Mouse (Mus musculus) ES-E14 (cell line): ENCODE results near the gene Brd1. TPM values are rescaled to one million over a fixed set of nuclear protein-coding genes. Genes with fewer than 3 reads are reported as not detected.

Experiments
- DNase-seq: peaks from one replicate; pipeline ENCODE4 v3.0.0-alpha.2; 2013; ENCODE audit warnings: low read depth, low spot score
- H3K27ac ChIP-seq: 2 replicates; pipeline ENCODE4 v1.5.1; 2012; ENCODE audit warnings: low read depth, mild to moderate bottlenecking, low read length, moderate library complexity, mixed read lengths; ENCODE audit not compliant: poor library complexity, insufficient read depth, severe bottlenecking
- H3K36me3 ChIP-seq: 2 replicates; pipeline ENCODE4 v1.6.1; 2012; ENCODE audit warnings: mild to moderate bottlenecking, low read length, moderate library complexity, mixed read lengths; ENCODE audit not compliant: control insufficient read depth, poor library complexity, insufficient read depth, severe bottlenecking
- H3K4me1 ChIP-seq, 2 experiments: fragments of 150-350 bp in 1 of 2; sonication (generic) in 1 of 2; 2 replicates each; pipeline ENCODE4 v1.6.1; 2012; ENCODE audit warnings: low read length in 2 of 2, mild to moderate bottlenecking in 1 of 2, mixed read lengths in 1 of 2; ENCODE audit not compliant: control insufficient read depth in 2 of 2, insufficient read depth in 2 of 2, poor library complexity in 1 of 2
- H3K4me3 ChIP-seq, 2 experiments: fragments of 150-350 bp in 1 of 2; sonication (generic) in 1 of 2; 2 replicates each; pipeline ENCODE4 v1.5.1; 2012; ENCODE audit warnings: low read length in 2 of 2, low read depth in 1 of 2, mild to moderate bottlenecking in 1 of 2, mixed read lengths in 1 of 2; ENCODE audit not compliant: insufficient read depth in 1 of 2, poor library complexity in 1 of 2, severe bottlenecking in 1 of 2
- H3K9ac ChIP-seq: 2 replicates; pipeline ENCODE4 v1.6.1; 2012; ENCODE audit warnings: low read depth, mild to moderate bottlenecking, low read length, mixed read lengths; ENCODE audit not compliant: poor library complexity, insufficient read depth, severe bottlenecking
- H3K9me3 ChIP-seq: fragments of 150-350 bp; sonication (generic); 2 replicates; pipeline ENCODE4 v1.6.1; 2012; ENCODE audit warnings: low read depth, mild to moderate bottlenecking, low read length; ENCODE audit not compliant: control insufficient read depth, insufficient read depth
- CHD2 ChIP-seq: IDR thresholded peaks from 2 replicates; pipeline ENCODE4 v1.6.1; 2014; ENCODE audit warnings: mild to moderate bottlenecking, low read depth, low read length, inconsistent platforms
- HCFC1 ChIP-seq: IDR thresholded peaks from 2 replicates; pipeline ENCODE4 v1.6.1; 2012; ENCODE audit warnings: low read length, inconsistent platforms, borderline replicate concordance; ENCODE audit not compliant: insufficient read depth
- MAFK ChIP-seq: IDR thresholded peaks from 2 replicates; pipeline ENCODE4 v1.6.1; 2014; ENCODE audit warnings: mild to moderate bottlenecking, low read depth, low read length, inconsistent platforms; ENCODE audit not compliant: insufficient read depth
- ZC3H11A ChIP-seq: IDR thresholded peaks from 2 replicates; pipeline ENCODE4 v1.6.1; 2012; ENCODE audit warnings: low read depth, mild to moderate bottlenecking, inconsistent platforms, low read length, borderline replicate concordance
- ZNF384 ChIP-seq: IDR thresholded peaks from 2 replicates; pipeline ENCODE4 v1.6.1; 2012; ENCODE audit warnings: low read depth, low read length, inconsistent platforms
- in situ Hi-C, 2 experiments: fragments of 600-800 bp; cut with MboI; formaldehyde crosslinking; loops; one replicate each; pipeline ENCODE4 v1.15.1; 2025; ENCODE audit warnings: low sequenced_read_pairs in 2 of 2, inconsistent platforms in 1 of 2; ENCODE audit not compliant: unreplicated experiment in 2 of 2
- total RNA-seq: library from RNA; depleted of rRNA; stranded (reverse); fragments of 300-350 nt; gene quantifications from 2 replicates; pipeline ENCODE4 v1.2.3, GENCODE M21; 2012

Brd1 gene
- total RNA-seq, 1 experiment, result 54.2 TPM

- H3K9ac ChIP-seq, result no peak overlapping the region
- H3K36me3 ChIP-seq, result no peaks in the 10 kb centered on the region
- no peak overlapping the region for H3K4me3 ChIP-seq
- in situ Hi-C loops, result no loop called here
- H3K4me1 ChIP-seq, result peaks cover 0 to 5% of the 10 kb centered on the region in 2 experiments; a peak in 1 of 4 replicates
- DNase-seq, result no peak
- no peak for TF ChIP-seq ZNF384
- TF ChIP-seq CHD2, result no peak
- no peak for TF ChIP-seq MAFK
- no peak overlapping the region for H3K27ac ChIP-seq
- no peaks in the 10 kb centered on the region for H3K9me3 ChIP-seq
Measured at GRCm38 (mm10) chr15:88680931-88681330, 53.1 kb downstream of the Brd1 start.

DNA sequence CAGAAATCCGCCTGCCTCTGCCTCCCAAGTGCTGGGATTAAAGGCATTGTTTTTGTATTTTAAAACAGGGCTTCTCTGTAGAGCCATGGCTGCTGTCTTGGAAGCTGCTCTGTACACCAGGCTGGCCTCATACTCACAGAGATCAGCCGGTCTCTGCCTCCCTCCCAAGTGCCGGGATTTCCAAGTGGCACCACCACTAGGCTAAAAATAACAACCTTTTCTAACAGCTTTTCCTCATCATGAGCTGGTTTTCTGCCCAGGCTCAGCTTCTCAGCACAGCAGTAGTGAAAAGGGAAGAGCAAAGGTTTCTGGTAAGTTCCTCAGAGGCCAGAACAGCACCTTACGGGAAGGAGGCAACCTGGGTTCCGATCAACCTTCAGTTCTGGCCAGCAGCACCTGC lies 56.5 kb downstream of the Brd1 start:
- Histone ChIP-seq H3K4me1 (0 out of 4 replicates have a peak, but pooled peaks cover 0 to 2% of the 10 kb centered on the region in 2 experiments), H3K27ac (no peak overlapping the region), H3K36me3 (no peaks in the 10 kb centered on the region), H3K4me3 (no peak overlapping the region), H3K9ac (no peak overlapping the region), H3K9me3 (no peaks in the 10 kb centered on the region)
- in situ Hi-C loops, result no loop called here
- DNase-seq, result no peak
- TF ChIP-seq MAFK (no peak), ZNF384 (no peak), HCFC1 (no peak), CHD2 (no peak), ZC3H11A (no peak)

DNA sequence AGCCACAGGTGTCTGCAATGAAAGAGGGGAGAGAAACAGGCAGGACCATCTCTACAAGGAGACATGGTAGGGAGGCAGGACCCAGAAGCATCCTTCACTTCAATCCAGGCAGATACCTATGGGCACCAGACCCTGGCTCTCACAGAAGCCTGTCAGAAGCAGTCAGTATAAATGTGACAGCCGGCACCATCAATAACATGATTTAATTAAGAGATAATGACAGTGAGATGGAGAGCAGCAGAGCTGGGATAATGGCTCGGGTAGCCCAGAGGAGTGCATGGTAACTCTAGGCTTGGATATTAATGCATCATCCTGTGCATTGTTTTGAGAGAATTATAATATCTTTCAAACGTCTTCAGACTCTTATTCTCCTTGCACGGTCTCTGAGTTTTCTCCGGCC lies 58.0 kb downstream of the Brd1 start:
- Histone ChIP-seq H3K4me1 (0 out of 4 replicates have a peak, but pooled peaks cover 0 to 2% of the 10 kb centered on the region in 2 experiments), H3K9ac (no peak overlapping the region), H3K36me3 (no peaks in the 10 kb centered on the region), H3K4me3 (no peak overlapping the region), H3K9me3 (no peaks in the 10 kb centered on the region), H3K27ac (no peak overlapping the region)
- in situ Hi-C loops, result no loop called here
- TF ChIP-seq ZNF384 (no peak), CHD2 (no peak), HCFC1 (no peak)
- DNase-seq, result no peak

GRCm38 (mm10) chr15:88668693-88669092 lies 65.3 kb downstream of the Brd1 start:
- no peaks in the 10 kb centered on the region for H3K9me3 ChIP-seq
- H3K4me3 ChIP-seq, result no peak overlapping the region
- TF ChIP-seq ZC3H11A, result no peak
- no peak for TF ChIP-seq MAFK
- TF ChIP-seq ZNF384, result no peak
- no peak for TF ChIP-seq HCFC1
- TF ChIP-seq CHD2, result no peak

GRCm38 (mm10) chr15:88667653-88668052 lies 66.4 kb downstream of the Brd1 start:
- in situ Hi-C loops, result no loop called here
- Histone ChIP-seq H3K4me1 (peaks cover 0 to 6% of the 10 kb centered on the region in 2 experiments; a peak in 1 of 4 replicates), H3K36me3 (no peaks in the 10 kb centered on the region), H3K9ac (no peak overlapping the region), H3K4me3 (no peak overlapping the region), H3K27ac (no peak overlapping the region), H3K9me3 (no peaks in the 10 kb centered on the region)
- TF ChIP-seq CHD2 (no peak), MAFK (no peak), ZNF384 (no peak), HCFC1 (no peak), ZC3H11A (no peak)
- no peak for DNase-seq

More at GRCm38 (mm10) chr15:88668693-88669092, 65.3 kb downstream of the Brd1 start:
- no peak for DNase-seq
- no peak overlapping the region for H3K9ac ChIP-seq
- no peak overlapping the region for H3K27ac ChIP-seq
- in situ Hi-C loops, result no loop called here
- H3K4me1 ChIP-seq, result no peaks in the 10 kb centered on the region
- H3K36me3 ChIP-seq, result no peaks in the 10 kb centered on the region
